Mouse (Mus musculus) cerebellum, adult 8-10 months (tissue): ENCODE results near the gene Gm21750.
"Not testable (repeated sequence)": the region's sequence is repeated elsewhere in the genome, so short reads cannot be mapped to it uniquely, and the experiment has no call there.

Experiments used
- DNase-seq: peaks from one replicate; pipeline ENCODE4 v3.0.0; 2022

Gm21750 gene

GRCm38 (mm10) chr14:73660925-73661324 is at the start of gene Gm21750:
TSS of gene Gm21750 (plus strand) at chr14:73661225.
- DNase-seq, result not testable (repeated sequence)

- DNase-seq, result not testable (repeated sequence)
Observed at GRCm38 (mm10) chr14:73614961-73615360, 46.1 kb upstream of the Gm21750 start.

- no peak for DNase-seq
Observed at GRCm38 (mm10) chr14:73620880-73621279, 40.1 kb upstream of the Gm21750 start.

- no peak for DNase-seq
Observed at GRCm38 (mm10) chr14:73622988-73623387, 38.0 kb upstream of the Gm21750 start.

GRCm38 (mm10) chr14:73625469-73625868 is 35.6 kb upstream of the Gm21750 start:
- no peak for DNase-seq

GRCm38 (mm10) chr14:73631511-73631910 is 29.5 kb upstream of the Gm21750 start:
- no peak for DNase-seq

- peak; percentile 39 for DNase-seq
Observed at GRCm38 (mm10) chr14:73632648-73633263, 28.3 kb upstream of the Gm21750 start.

- DNase-seq, result no peak
Observed at GRCm38 (mm10) chr14:73634356-73634755, 26.7 kb upstream of the Gm21750 start.

GRCm38 (mm10) chr14:73637460-73637859 is 23.6 kb upstream of the Gm21750 start:
- no peak for DNase-seq

GRCm38 (mm10) chr14:73650179-73650578 is 10.8 kb upstream of the Gm21750 start:
- no peak for DNase-seq

- no peak for DNase-seq
Observed at GRCm38 (mm10) chr14:73670091-73670490, 9.1 kb downstream of the Gm21750 start.

GRCm38 (mm10) chr14:73687726-73688125 is 26.7 kb downstream of the Gm21750 start:
- no peak for DNase-seq

GRCm38 (mm10) chr14:73688427-73688826 is 27.4 kb downstream of the Gm21750 start:
- no peak for DNase-seq

GRCm38 (mm10) chr14:73700256-73700655 is 39.2 kb downstream of the Gm21750 start:
- no peak for DNase-seq

- DNase-seq, result no peak
Observed at GRCm38 (mm10) chr14:73709412-73710110, 48.5 kb downstream of the Gm21750 start.
